Mouse (Mus musculus) heart, adult 10 weeks (tissue): ENCODE results near the gene Glyctk. TPM values are rescaled to one million over a fixed set of nuclear protein-coding genes. Genes with fewer than 3 reads are reported as not detected.

ENCODE experiments used
- polyA plus RNA-seq: library from polyadenylated mRNA; stranded (reverse); fragments of 350-450 nt; fragmentation: Illumina TruSeq; extraction: RNeasy Lipid Tissue Mini Kit (QIAGEN cat#74804); gene quantifications from one replicate; pipeline ENCODE4 v1.2.3, GENCODE M21; 2014; ENCODE audit warnings: low read depth, low replicate concordance

Glyctk gene
- 1.4 TPM for polyA plus RNA-seq

GRCm38 (mm10) chr9:106158037-106158491 lies at the start of gene Glyctk:
TSS of gene Glyctk (minus strand) at chr9:106158138.

GRCm38 (mm10) chr9:106202819-106203636 lies 45.1 kb upstream of the Glyctk start, which contains the start of gene Twf2:
TSS of gene Twf2 (plus strand) at chr9:106203108.

GRCm38 (mm10) chr9:106199535-106200272 lies 41.8 kb upstream of the Glyctk start, which contains the start of gene Ppm1m:
TSS of gene Ppm1m (minus strand) at chr9:106199746.

GRCm38 (mm10) chr9:106170556-106171345 lies 12.8 kb upstream of the Glyctk start, which contains the start of gene Wdr82:
TSS of gene Wdr82 (plus strand) at chr9:106170928.

Other genes starting within 250 kb of the Glyctk start
- gene Col6a5, start 197.5 kb downstream of the Glyctk start, polyA plus RNA-seq = not detected
- not detected for gene Col6a4, start 61.4 kb downstream of the Glyctk start, polyA plus RNA-seq
- gene Wdr82, start 12.8 kb upstream of the Glyctk start, polyA plus RNA-seq = 38.1 TPM
- 15.2 TPM for gene Ppm1m, start 41.6 kb upstream of the Glyctk start, polyA plus RNA-seq
- 251 TPM for gene Twf2, start 45.0 kb upstream of the Glyctk start, polyA plus RNA-seq
- gene Tlr9, start 64.5 kb upstream of the Glyctk start, polyA plus RNA-seq = 0.37 TPM
- 310 TPM for gene Alas1, start 90.5 kb upstream of the Glyctk start, polyA plus RNA-seq
- 3.5 TPM for gene Poc1a, start 122.9 kb upstream of the Glyctk start, polyA plus RNA-seq
- 35.6 TPM for gene Dusp7, start 210.5 kb upstream of the Glyctk start, polyA plus RNA-seq